Mouse (Mus musculus) erythroblast, embryonic 14.5 days (primary cell): ENCODE data around the gene Tnfrsf4. TPM values are rescaled to one million over a fixed set of nuclear protein-coding genes. Genes with fewer than 3 reads are reported as not detected.

ENCODE experiments used
- H3K27me3 ChIP-seq: 2 replicates; pipeline ENCODE4 v1.6.1; 2012; ENCODE audit warnings: inconsistent platforms; ENCODE audit not compliant: control insufficient read depth
- H3K36me3 ChIP-seq: 2 replicates; pipeline ENCODE4 v1.6.1; 2012; ENCODE audit warnings: mild to moderate bottlenecking, inconsistent platforms; ENCODE audit not compliant: control insufficient read depth
- H3K4me1 ChIP-seq: 2 replicates; pipeline ENCODE4 v1.6.1; 2012; ENCODE audit warnings: inconsistent platforms; ENCODE audit not compliant: control insufficient read depth
- H3K4me3 ChIP-seq: replicated peaks from 2 replicates; pipeline ENCODE3; 2012; ENCODE audit warnings: moderate library complexity, mild to moderate bottlenecking, inconsistent platforms
- H3K9me3 ChIP-seq: 2 replicates; pipeline ENCODE4 v1.6.1; 2012; ENCODE audit warnings: low read length, inconsistent platforms, mixed read lengths; ENCODE audit not compliant: control insufficient read depth
- GATA1 ChIP-seq: IDR thresholded peaks from 2 replicates; pipeline ENCODE4 v1.6.1; 2012; ENCODE audit warnings: low read length, inconsistent platforms, mixed read lengths
- TAL1 ChIP-seq: IDR thresholded peaks from 3 replicates; pipeline ENCODE4 v1.6.1; 2012; ENCODE audit warnings: low read length, inconsistent platforms, mixed read lengths
- polyA plus RNA-seq: library from polyadenylated mRNA; stranded (reverse); fragments of >175 nt; gene quantifications from 2 replicates; pipeline ENCODE4 v1.2.3, GENCODE M21; 2012

The Tnfrsf4 gene
- polyA plus RNA-seq, 1 experiment = 0.11 TPM

DNA sequence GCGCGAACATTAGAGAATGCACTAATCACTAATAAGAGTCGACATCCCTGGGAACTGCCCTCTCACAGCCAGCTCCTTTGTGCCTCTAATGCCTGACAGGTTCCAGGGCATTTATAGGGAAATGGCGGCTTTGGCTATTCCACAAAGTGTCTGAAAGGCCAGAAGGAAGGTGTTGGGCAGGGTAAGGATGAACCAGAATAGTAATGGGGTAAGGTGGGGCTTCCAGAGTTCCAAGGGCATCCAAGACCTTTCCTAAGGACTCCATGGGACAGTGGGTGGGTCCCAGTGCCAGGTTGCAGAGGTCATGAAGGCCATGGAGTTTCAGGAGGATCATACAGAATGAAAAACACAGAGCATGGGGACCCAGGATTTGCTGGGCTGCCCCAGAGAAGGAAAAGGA is 20.7 kb downstream of the Tnfrsf4 start:
- Histone ChIP-seq H3K9me3 (no peaks in the 10 kb centered on the region), H3K4me1 (no peaks in the 10 kb centered on the region), H3K4me3 (no peak overlapping the region), H3K36me3 (no peaks in the 10 kb centered on the region), H3K27me3 (peaks cover 26% of the 10 kb centered on the region)
- TF ChIP-seq GATA1 (no peak), TAL1 (no peak)

DNA sequence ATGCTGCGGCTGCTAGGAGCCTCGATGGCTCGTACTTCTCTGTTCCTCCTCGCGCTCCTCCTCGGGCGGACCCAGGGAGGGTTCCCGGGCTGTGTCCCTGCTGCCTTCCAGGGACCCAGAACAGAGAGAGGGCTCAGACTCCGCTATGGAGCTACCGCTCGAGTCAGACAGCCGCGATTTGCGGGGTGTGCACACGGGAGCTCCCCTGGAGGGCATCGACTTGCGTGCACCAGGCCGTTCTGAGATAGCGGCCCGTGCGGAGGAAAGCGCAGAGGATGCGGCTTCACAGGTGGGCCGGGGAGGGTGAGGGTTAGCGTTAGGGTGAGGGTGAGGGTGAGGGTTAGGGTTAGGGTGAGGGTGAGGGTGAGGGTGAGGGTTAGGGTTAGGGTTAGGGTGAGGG is 21.3 kb downstream of the Tnfrsf4 start:
- peaks cover 26% of the 10 kb centered on the region for H3K27me3 ChIP-seq

DNA sequence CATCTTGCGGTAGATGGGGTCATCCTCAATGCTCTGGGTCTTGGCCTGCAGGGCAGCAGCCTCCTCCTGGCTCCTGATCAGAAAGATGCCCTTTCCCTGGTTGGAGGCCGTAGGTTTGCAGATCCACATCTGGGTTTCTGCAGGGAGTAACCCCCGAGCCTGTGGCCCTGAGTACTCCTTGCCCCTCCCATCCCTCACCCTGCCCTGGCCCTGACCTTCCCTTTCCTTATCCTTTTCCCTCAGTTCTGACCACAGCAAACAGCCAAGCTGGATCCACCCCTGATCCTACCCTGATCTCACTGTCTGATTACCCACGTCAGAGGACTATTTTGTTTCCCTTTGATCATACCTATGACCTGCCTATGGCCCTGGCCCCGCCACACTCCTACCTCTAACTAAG is 31.1 kb downstream of the Tnfrsf4 start:
- Histone ChIP-seq H3K4me3 (no peak overlapping the region), H3K27me3 (no peaks in the 10 kb centered on the region), H3K4me1 (no peaks in the 10 kb centered on the region), H3K36me3 (no peaks in the 10 kb centered on the region; the same call in 1 of the 2 replicates), H3K9me3 (no peaks in the 10 kb centered on the region)
- TF ChIP-seq TAL1 (no peak), GATA1 (no peak)

More for the DNA sequence above, 21.3 kb downstream of the Tnfrsf4 start:
- Histone ChIP-seq H3K4me3 (no peak overlapping the region), H3K9me3 (no peaks in the 10 kb centered on the region), H3K4me1 (no peaks in the 10 kb centered on the region), H3K36me3 (no peaks in the 10 kb centered on the region)
- TF ChIP-seq GATA1 = no peak
- no peak for TF ChIP-seq TAL1

DNA sequence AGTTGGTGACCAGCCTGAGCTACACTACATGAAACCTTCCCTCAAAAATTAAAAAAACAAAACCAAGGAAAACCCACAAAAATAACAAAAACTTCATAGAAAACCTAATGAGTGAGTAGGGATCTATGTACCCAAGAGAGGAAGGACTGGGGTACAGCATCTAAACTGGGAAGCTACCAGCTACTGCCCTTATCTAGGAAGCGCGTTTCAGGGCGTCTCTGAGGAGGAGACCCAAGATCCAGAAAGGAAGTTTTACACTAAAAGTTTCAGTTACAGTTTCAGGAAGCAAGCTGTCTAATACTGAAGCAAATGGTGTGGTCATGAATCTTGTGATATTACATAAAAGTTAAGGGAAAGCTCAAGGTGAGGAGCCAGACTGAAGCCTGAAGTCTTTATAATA is 36.1 kb downstream of the Tnfrsf4 start:
- no peaks in the 10 kb centered on the region for H3K4me1 ChIP-seq
- H3K9me3 ChIP-seq = no peaks in the 10 kb centered on the region
- no peak overlapping the region for H3K4me3 ChIP-seq
- H3K27me3 ChIP-seq = no peaks in the 10 kb centered on the region
- no peak for TF ChIP-seq GATA1
- no peak for TF ChIP-seq TAL1
- no peaks in the 10 kb centered on the region for H3K36me3 ChIP-seq

DNA sequence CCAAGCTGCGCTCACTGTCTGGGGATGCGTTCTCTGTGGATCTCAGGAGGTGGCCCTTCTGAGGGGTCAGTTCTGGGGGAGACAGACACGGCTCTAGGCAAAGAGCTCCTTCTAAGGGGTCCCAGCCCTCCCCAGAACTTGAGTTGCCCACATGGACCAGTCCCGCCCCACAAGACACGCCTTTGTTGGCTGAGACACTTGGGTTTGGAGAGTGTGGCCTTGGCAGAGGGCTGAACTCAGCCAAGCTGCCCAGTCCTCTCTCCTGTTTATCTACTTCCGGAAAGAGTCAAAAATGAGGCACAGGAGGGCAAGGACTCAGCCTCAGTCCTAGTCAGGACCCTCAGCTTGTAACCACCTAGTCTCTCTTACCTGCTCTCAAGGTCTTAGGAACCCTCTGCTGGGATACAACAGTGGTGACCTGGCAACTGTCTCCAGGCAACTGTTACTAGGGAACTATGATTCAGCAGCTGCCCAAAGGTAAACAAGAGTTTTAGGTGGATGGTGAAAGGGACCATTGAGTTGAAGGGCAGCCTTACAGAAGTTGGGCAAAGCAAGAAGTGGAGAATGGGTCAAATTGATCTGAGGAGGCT is 36.8 kb downstream of the Tnfrsf4 start:
- H3K4me3 ChIP-seq = no peak overlapping the region

DNA sequence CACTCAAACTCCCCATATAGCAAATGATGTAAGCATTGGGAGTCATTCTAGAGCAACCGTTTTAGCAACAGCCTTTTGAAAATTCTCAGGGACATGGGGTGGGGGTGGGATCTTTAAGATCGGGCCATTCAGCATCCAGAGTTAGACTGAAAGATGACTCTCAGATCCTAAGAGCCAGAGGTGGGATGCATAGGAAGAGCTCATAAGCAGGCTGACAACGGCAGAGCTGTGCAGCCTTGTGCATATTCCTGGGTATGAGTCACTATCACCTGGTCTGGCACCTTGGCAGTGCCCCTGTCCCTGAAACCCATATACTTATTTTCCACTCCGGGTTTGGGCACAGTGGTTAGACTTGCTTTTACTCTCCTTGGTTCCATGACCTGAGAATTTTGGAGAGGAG is 39.5 kb downstream of the Tnfrsf4 start:
- no peaks in the 10 kb centered on the region for H3K9me3 ChIP-seq
- H3K4me3 ChIP-seq = no peak overlapping the region
- no peaks in the 10 kb centered on the region for H3K27me3 ChIP-seq
- no peaks in the 10 kb centered on the region for H3K4me1 ChIP-seq
- TF ChIP-seq GATA1 = no peak
- TF ChIP-seq TAL1 = no peak
- H3K36me3 ChIP-seq = no peaks in the 10 kb centered on the region

More for the DNA sequence above, 36.8 kb downstream of the Tnfrsf4 start:
- TF ChIP-seq TAL1 = no peak
- H3K27me3 ChIP-seq = no peaks in the 10 kb centered on the region
- H3K4me1 ChIP-seq = no peaks in the 10 kb centered on the region
- no peaks in the 10 kb centered on the region for H3K36me3 ChIP-seq
- H3K9me3 ChIP-seq = no peaks in the 10 kb centered on the region

DNA sequence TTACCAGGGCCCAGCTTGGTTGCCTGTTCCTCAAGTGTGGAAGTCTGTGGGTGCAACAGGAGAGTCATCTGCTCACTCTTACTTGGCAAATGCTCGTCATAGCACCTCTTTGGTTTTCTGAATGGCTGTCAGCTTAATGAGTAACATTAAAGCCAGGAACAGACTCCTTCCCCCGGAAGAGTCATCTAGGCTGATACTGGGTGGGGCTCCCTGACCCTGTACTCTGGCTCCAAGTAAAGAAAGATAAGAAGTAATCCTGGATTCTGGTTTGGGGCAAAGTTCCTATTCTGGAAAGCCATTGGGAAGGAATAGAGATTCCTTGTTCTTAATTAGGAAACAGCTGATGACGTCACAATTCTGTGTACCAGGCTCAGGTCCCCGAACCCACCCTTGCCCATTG is 40.5 kb downstream of the Tnfrsf4 start:
- Histone ChIP-seq H3K4me3 (no peak overlapping the region), H3K9me3 (no peaks in the 10 kb centered on the region), H3K36me3 (no peaks in the 10 kb centered on the region), H3K27me3 (no peaks in the 10 kb centered on the region), H3K4me1 (no peaks in the 10 kb centered on the region)
- TF ChIP-seq TAL1 (no peak), GATA1 (no peak)

DNA sequence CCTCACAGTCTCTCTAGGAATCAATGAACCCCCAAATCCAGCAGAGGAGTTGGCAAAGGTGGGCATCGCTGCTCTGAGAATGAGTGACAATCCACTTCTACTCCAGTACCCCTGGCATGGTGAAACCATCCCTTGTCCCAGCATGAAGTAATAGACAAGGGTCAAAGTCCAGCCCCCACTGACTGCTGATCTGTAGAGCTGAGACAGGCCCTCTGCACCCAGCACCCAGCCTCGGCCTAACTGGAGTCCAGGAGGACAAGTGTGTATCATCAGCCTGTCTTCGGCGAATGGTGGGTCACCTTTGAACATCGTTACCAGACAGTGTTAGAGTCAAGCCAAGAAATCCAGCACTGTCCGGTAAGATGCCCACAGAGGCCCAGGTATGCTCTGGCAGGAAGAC is 41.0 kb downstream of the Tnfrsf4 start:
- H3K9me3 ChIP-seq = no peaks in the 10 kb centered on the region
- H3K36me3 ChIP-seq = no peaks in the 10 kb centered on the region
- no peaks in the 10 kb centered on the region for H3K4me1 ChIP-seq
- TF ChIP-seq TAL1 (no peak), GATA1 (no peak)
- no peaks in the 10 kb centered on the region for H3K27me3 ChIP-seq
- H3K4me3 ChIP-seq = no peak overlapping the region

DNA sequence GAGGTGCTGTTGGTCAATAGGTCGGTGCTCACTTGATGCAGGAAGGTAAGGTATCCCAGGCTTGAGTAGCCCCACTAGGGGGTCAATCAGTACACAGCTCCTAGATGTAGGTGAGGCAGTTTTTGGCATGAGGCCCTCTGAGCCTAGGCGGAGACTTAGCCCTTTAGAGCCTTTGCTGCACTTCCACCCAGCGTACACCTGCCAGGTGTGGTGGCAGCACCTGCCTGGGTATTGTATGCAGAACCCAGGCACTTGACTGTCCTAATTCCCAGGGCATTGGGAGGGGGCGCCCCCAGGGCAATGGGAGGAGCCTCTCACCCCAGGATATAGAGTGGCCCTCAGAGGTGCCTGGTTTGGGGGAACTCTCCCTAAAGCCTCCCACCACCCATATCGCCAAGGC is 41.5 kb downstream of the Tnfrsf4 start:
- no peaks in the 10 kb centered on the region for H3K4me1 ChIP-seq
- H3K9me3 ChIP-seq = no peaks in the 10 kb centered on the region
- H3K4me3 ChIP-seq = no peak overlapping the region
- TF ChIP-seq GATA1 = no peak
- no peak for TF ChIP-seq TAL1
- no peaks in the 10 kb centered on the region for H3K36me3 ChIP-seq
- no peaks in the 10 kb centered on the region for H3K27me3 ChIP-seq

DNA sequence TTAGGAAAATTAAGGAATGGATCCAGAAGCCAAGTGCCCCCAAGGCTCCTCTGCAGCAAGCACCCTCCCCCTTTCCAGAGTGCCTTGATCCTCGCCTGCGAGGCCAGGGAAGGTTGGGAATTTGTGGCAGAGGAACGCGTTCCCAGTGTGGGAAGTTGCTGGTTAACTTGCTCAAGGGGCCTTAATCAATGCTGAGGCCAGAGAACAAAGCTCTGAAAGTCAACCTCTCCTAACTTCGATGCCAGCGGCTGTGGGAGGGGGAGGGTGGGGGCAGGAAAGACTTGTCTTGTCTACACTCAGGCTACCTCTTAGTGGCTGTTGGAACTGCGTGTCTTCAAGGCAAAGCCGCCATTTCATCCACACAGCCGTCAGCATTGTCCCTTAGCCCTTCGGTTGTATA is 44.1 kb downstream of the Tnfrsf4 start:
- H3K27me3 ChIP-seq = no peaks in the 10 kb centered on the region
- H3K4me3 ChIP-seq = no peak overlapping the region
- no peaks in the 10 kb centered on the region for H3K36me3 ChIP-seq
- H3K4me1 ChIP-seq = no peaks in the 10 kb centered on the region
- H3K9me3 ChIP-seq = no peaks in the 10 kb centered on the region
- TF ChIP-seq GATA1 (no peak), TAL1 (no peak)
